Comparison of ENCODE assay signal across 9 mouse cellular contexts in genomic region chr12:75389308-75390135, GRCm38 (mm10). TPM values are rescaled to one million over a fixed set of nuclear protein-coding genes. Genes with fewer than 3 reads are reported as not detected.
DNase-seq lines count a peak whose midpoint lies in the region; ATAC-seq and TF ChIP-seq lines count a peak whose summit lies in the region.
"Had no signal": no experiment of that assay in that cellular context is flagged by ENCODE, and none has a peak within 500 bp of the region (broad histone marks: within the 10 kb centered on the region; RNA-seq: fewer than 3 reads in every experiment).

No protein-coding gene starts in this region.

- no peaks in the 10 kb centered on the region for H3K36me3 ChIP-seq in intestine, postnatal 0 days (ENCODE audit: control insufficient read depth, insufficient read depth)
- H3K36me3 ChIP-seq in intestine, embryonic 16.5 days (ENCODE audit: control insufficient read depth, insufficient read depth, low read length), result no peaks in the 10 kb centered on the region
- no peaks in the 10 kb centered on the region for H3K36me3 ChIP-seq in midbrain, postnatal 0 days (ENCODE audit: insufficient read depth, low read length)
- H3K36me3 ChIP-seq: limb, embryonic 13.5 days had no signal

- TF ChIP-seq CTCF in intestine, postnatal 0 days (IDR thresholded peaks at IDR 0.05; ENCODE audit: low read depth), result peak; percentile 79
- TF ChIP-seq CTCF in left cerebral cortex, adult 2 months (IDR thresholded peaks at IDR 0.05), result peak; percentile 92
- TF ChIP-seq CTCF in midbrain, postnatal 0 days (IDR thresholded peaks at IDR 0.05), result peak; percentile 87

- no peaks in the 10 kb centered on the region for H3K4me1 ChIP-seq in intestine, postnatal 0 days (replicated peaks; ENCODE audit: control insufficient read depth, insufficient read depth, low read length)
- H3K4me1 ChIP-seq in intestine, embryonic 16.5 days (ENCODE audit: control insufficient read depth, insufficient read depth, low read length), result no peaks in the 10 kb centered on the region
- no peaks in the 10 kb centered on the region for H3K4me1 ChIP-seq in midbrain, postnatal 0 days (ENCODE audit: insufficient read depth, low read length)

- intact Hi-C loops in heart, postnatal 36 days (cut with DNase I), result loop anchor here (5.0 to 10.0 kb wide), 4 partner anchors 82 to 1057 kb away; partner anchors contain the start of genes Kcnh5 and Rhoj
- intact Hi-C loops in left cerebral cortex, adult 2 months (cut with DNase I), result loop anchor here (5.0 to 10.0 kb wide), 3 partner anchors 107 to 1685 kb away; no protein-coding TSS in a partner anchor

- H3K4me2 ChIP-seq in intestine, postnatal 0 days (replicated peaks; ENCODE audit: low read depth), result no peak overlapping the region
- no peak overlapping the region for H3K4me2 ChIP-seq in intestine, embryonic 16.5 days (ENCODE audit: low read depth, low read length)
- H3K4me2 ChIP-seq in midbrain, postnatal 0 days (ENCODE audit: low read depth, low read length, poor library complexity, severe bottlenecking), result peak overlapping the region; percentile 29; the same call in 1 of the 2 replicates
- H3K4me2 ChIP-seq: limb, embryonic 13.5 days had no signal

- no peak overlapping the region for H3K27ac ChIP-seq in intestine, postnatal 0 days (ENCODE audit: low read depth, low read length)
- H3K27ac ChIP-seq in intestine, embryonic 16.5 days (ENCODE audit: low read length), result no peak overlapping the region
- H3K27ac ChIP-seq in left cerebral cortex, adult 2 months, result no peak overlapping the region
- no peak overlapping the region for H3K27ac ChIP-seq in midbrain, postnatal 0 days (ENCODE audit: low read depth, low read length)
- H3K27ac ChIP-seq: limb, embryonic 13.5 days had no signal

- no peaks in the 10 kb centered on the region for H3K27me3 ChIP-seq in intestine, postnatal 0 days (replicated peaks; ENCODE audit: control insufficient read depth, insufficient read depth, low read length)
- no peaks in the 10 kb centered on the region for H3K27me3 ChIP-seq in intestine, embryonic 16.5 days (replicated peaks; ENCODE audit: control insufficient read depth, insufficient read depth, low read length)
- H3K27me3 ChIP-seq in midbrain, postnatal 0 days (ENCODE audit: insufficient read depth, low read length), result no peaks in the 10 kb centered on the region
- H3K27me3 ChIP-seq: limb, embryonic 13.5 days had no signal

- DNase-seq in MEL-GATA-1-ER (ENCODE audit: extremely low read depth, low read depth), result peak; percentile 6
- DNase-seq in cerebellum, postnatal 10 days, result peak; percentile 63 to 73
- peak; percentile 45 to 56 for DNase-seq in heart, postnatal 36 days
- peak; percentile 55 to 64 for DNase-seq in left cerebral cortex, adult 2 months (ENCODE audit: extremely low spot score in 1 of 2, low spot score in 2 of 2)
- DNase-seq in midbrain, postnatal 0 days (ENCODE audit: low spot score), result peak; percentile 72
- DNase-seq in spleen, postnatal 10 days (ENCODE audit: low spot score in 2 of 2), result no peak

- WGBS in intestine, postnatal 0 days, result 40% methylated on average over 20 of the region's 20 CpGs
- 39% methylated on average over 20 of the region's 20 CpGs for WGBS in intestine, embryonic 16.5 days
- WGBS in midbrain, postnatal 0 days, result 39% methylated on average over 20 of the region's 20 CpGs

- no peak overlapping the region for H3K4me3 ChIP-seq in intestine, postnatal 0 days (ENCODE audit: low read depth, low read length)
- H3K4me3 ChIP-seq in intestine, embryonic 16.5 days (ENCODE audit: low read length), result no peak overlapping the region
- H3K4me3 ChIP-seq in left cerebral cortex, adult 2 months, result peak overlapping the region; percentile 37
- H3K4me3 ChIP-seq in midbrain, postnatal 0 days (ENCODE audit: low read depth, low read length), result peak overlapping the region; percentile 15; the same call in 1 of the 2 replicates
- H3K4me3 ChIP-seq: limb, embryonic 13.5 days had no signal

- no peak for ATAC-seq in intestine, postnatal 0 days
- no peak for ATAC-seq in intestine, embryonic 16.5 days
- peak; percentile 47; the same call in 1 of the 2 replicates for ATAC-seq in midbrain, postnatal 0 days (ENCODE audit: low FRiP score)

- H3K9me3 ChIP-seq in intestine, postnatal 0 days (ENCODE audit: control insufficient read depth), result no peaks in the 10 kb centered on the region
- no peaks in the 10 kb centered on the region for H3K9me3 ChIP-seq in intestine, embryonic 16.5 days (ENCODE audit: control insufficient read depth, low read length)
- H3K9me3 ChIP-seq in midbrain, postnatal 0 days (ENCODE audit: low read length), result no peaks in the 10 kb centered on the region
- H3K9me3 ChIP-seq: limb, embryonic 13.5 days had no signal

- H3K9ac ChIP-seq in intestine, postnatal 0 days (ENCODE audit: low read depth, low read length), result no peak overlapping the region
- no peak overlapping the region for H3K9ac ChIP-seq in intestine, embryonic 16.5 days (ENCODE audit: low read depth, low read length)
- H3K9ac ChIP-seq in midbrain, postnatal 0 days (replicated peaks; ENCODE audit: low read length, poor library complexity, severe bottlenecking), result no peak overlapping the region
- H3K9ac ChIP-seq: limb, embryonic 13.5 days had no signal

RNA-seq across cellular contexts. Expression of gene Gphb5, which starts 27.1 kb away (rescaled TPM):
- not detected in 2 replicates for polyA plus RNA-seq in intestine, postnatal 0 days (2015; fragmentation: Nextera tagmentation; extraction: Ambion mirVana)
- not detected in 2 replicates for polyA plus RNA-seq in intestine, embryonic 16.5 days (2015; fragmentation: Nextera tagmentation; extraction: Ambion mirVana)
- total RNA-seq in heart, postnatal 36 days (2021), result not detected
- not detected for total RNA-seq in left cerebral cortex, adult 2 months (2021)
- not detected in 2 replicates for total RNA-seq in midbrain, postnatal 0 days (2014; rRNA removed)
- not detected in 2 replicates for polyA plus RNA-seq in midbrain, postnatal 0 days (2015; fragmentation: Nextera tagmentation; extraction: Ambion mirVana)
- polyA plus RNA-seq: limb, embryonic 13.5 days had no signal

Comparison
In these comparisons a context has a peak if more than half of its experiments do, and no peak if none do; other contexts are left out.
1. H3K4me3 ChIP-seq: peak in left cerebral cortex, adult 2 months (single experiment) and midbrain, postnatal 0 days (single experiment); none in intestine, postnatal 0 days (single experiment) and intestine, embryonic 16.5 days (single experiment).
2. DNase-seq: peak in MEL-GATA-1-ER (single experiment), cerebellum, postnatal 10 days (2 of 2), heart, postnatal 36 days (2 of 2), left cerebral cortex, adult 2 months (2 of 2) and midbrain, postnatal 0 days (single experiment); none in spleen, postnatal 10 days (0 of 2).
3. Peak in every context shown above with its lines, with median percentiles within 50 percentile points of each other: CTCF ChIP-seq.